Mouse (Mus musculus): ENCODE results near the gene Tiam1.

DNA sequence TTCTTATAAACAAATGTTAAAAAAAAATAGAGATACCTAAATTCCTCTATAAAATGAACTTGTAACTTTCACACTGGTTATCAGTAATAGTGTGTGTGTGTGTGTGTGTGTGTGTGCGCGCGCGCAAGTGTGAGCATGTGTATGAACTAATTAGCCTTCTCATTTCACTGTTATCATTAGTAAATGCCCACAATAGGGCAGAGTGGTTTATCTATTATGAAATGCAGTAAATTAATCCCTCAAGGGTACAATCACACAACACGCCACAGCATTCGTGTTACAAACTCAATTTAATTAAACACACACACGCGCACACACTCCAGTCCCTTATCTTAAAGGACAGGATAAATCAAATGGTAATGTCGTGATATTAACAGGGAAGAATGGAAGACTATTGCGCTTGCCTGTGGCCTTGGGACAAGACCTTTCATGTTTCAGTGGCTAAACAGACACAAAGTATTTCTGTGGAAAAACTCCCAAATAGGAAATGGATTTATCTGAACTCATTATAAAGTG lies 107.9 kb downstream of the Tiam1 start:
- TF ChIP-seq CTCF (IDR thresholded peaks at IDR 0.05; ENCODE audit: low read depth, low read length) (no peak), GATA1 (IDR thresholded peaks at IDR 0.05; ENCODE audit: borderline replicate concordance, low read length) (no peak)
